Comparison of ENCODE assay signal across 8 mouse cellular contexts in the genomic region with DNA sequence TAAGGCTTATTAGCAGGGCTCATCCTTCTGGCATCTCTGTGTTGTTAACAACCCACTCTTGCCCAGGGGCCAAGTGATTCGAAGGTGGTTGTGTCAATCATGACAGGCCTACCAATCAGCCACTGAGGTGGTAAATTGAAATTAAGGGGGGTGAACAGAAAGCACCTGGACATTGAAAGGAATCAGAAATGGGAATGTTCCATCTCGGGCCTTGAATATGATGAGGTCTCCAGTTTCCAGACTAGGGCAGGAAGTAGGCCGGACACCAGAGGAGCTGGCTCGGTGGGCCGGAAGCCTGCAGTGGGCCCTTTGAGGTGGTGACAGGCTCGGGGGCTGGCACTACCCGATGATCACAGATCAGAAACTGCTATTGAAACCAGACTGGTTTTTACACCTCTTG. TPM values are rescaled to one million over a fixed set of nuclear protein-coding genes. Genes with fewer than 3 reads are reported as not detected.
DNase-seq lines count a peak whose midpoint lies in the region; ATAC-seq lines count a peak whose summit lies in the region.

No protein-coding gene starts in this region.

- peaks cover 34% of the 10 kb centered on the region for H3K4me1 ChIP-seq in stomach, embryonic 16.5 days (ENCODE audit: control insufficient read depth, insufficient read depth, low read length)

- no peak overlapping the region for H3K4me3 ChIP-seq in stomach, embryonic 16.5 days (replicated peaks; ENCODE audit: low read length)

- 79% methylated on average over 7 of the region's 7 CpGs for WGBS in stomach, embryonic 16.5 days

- DNase-seq in adrenal gland, postnatal 14 days, result peak; percentile 69
- DNase-seq in adrenal gland, adult 18-20 months (ENCODE audit: low spot score in 2 of 2), result no peak
- DNase-seq in right cerebral cortex, adult 2 months (ENCODE audit: low spot score in 2 of 2), result peak; percentile 69 to 74
- DNase-seq in right cerebral cortex, postnatal 25 days, result no peak
- peak; percentile 69 to 73 for DNase-seq in heart, postnatal 10 days
- DNase-seq in layer of hippocampus, adult 9-11 months, result peak; percentile 80

- H3K9ac ChIP-seq in stomach, embryonic 16.5 days (ENCODE audit: low read length), result no peak overlapping the region

- no peak for ATAC-seq in stomach, embryonic 16.5 days (ENCODE audit: insufficient read depth, low FRiP score)
- no peak for ATAC-seq in frontal cortex, adult (ENCODE audit: low TSS enrichment)

- intact Hi-C loops in heart, postnatal 10 days (cut with DNase I), result no loop called here

- H3K27me3 ChIP-seq in stomach, embryonic 16.5 days (ENCODE audit: control insufficient read depth, insufficient read depth, low read length), result no peaks in the 10 kb centered on the region

- H3K27ac ChIP-seq in stomach, embryonic 16.5 days (ENCODE audit: low read length), result no peak overlapping the region

- H3K36me3 ChIP-seq in stomach, embryonic 16.5 days (ENCODE audit: control insufficient read depth, insufficient read depth, low read length), result no peaks in the 10 kb centered on the region

- peak overlapping the region; percentile 69 for H3K4me2 ChIP-seq in stomach, embryonic 16.5 days (ENCODE audit: low read depth, low read length)

- H3K9me3 ChIP-seq in stomach, embryonic 16.5 days (replicated peaks; ENCODE audit: control insufficient read depth, low read length), result no peaks in the 10 kb centered on the region

RNA-seq across cellular contexts. Expression of gene C1qtnf6, which starts 3.2 kb away (rescaled TPM):
- total RNA-seq in adrenal gland, postnatal 14 days (2021), result 53.4 and 69.2 TPM in 2 replicates
- total RNA-seq in adrenal gland, adult 18-20 months (2021), result 10 to 100 TPM; 14.1 to 15.0 TPM
- total RNA-seq in heart, postnatal 10 days (2021), result 10 to 100 TPM; 89.5 to 98.7 TPM
- polyA plus RNA-seq in stomach, embryonic 16.5 days (2015; fragmentation: Nextera tagmentation; extraction: Ambion mirVana), result 31.3 and 35.6 TPM in 2 replicates

RNA-seq across cellular contexts. Expression of gene Sstr3, which starts 16.5 kb away (rescaled TPM):
- 0.56 and 0.98 TPM in 2 replicates for total RNA-seq in adrenal gland, postnatal 14 days (2021)
- 1 to 10 TPM in 1 of 2 experiments, under 1 TPM in 1; 0.45 to 1.2 TPM for total RNA-seq in adrenal gland, adult 18-20 months (2021)
- total RNA-seq in heart, postnatal 10 days (2021), result under 1 TPM in 1 of 2 experiments, not detected in 1; 0.20 TPM
- polyA plus RNA-seq in stomach, embryonic 16.5 days (2015; fragmentation: Nextera tagmentation; extraction: Ambion mirVana), result 0.12 and 0.39 TPM in 2 replicates

RNA-seq across cellular contexts. Expression of gene Il2rb, which starts 32.9 kb away (rescaled TPM):
- 0.41 and 4.2 TPM in 2 replicates for total RNA-seq in adrenal gland, postnatal 14 days (2021)
- 1 to 10 TPM; 1.1 to 2.5 TPM for total RNA-seq in adrenal gland, adult 18-20 months (2021)
- total RNA-seq in heart, postnatal 10 days (2021), result under 1 TPM; 0.20 to 0.26 TPM
- 0.75 and 0.92 TPM in 2 replicates for polyA plus RNA-seq in stomach, embryonic 16.5 days (2015; fragmentation: Nextera tagmentation; extraction: Ambion mirVana)

RNA-seq across cellular contexts. Expression of gene Rac2, which starts 44.6 kb away (rescaled TPM):
- 9.0 and 44.5 TPM in 2 replicates for total RNA-seq in adrenal gland, postnatal 14 days (2021)
- 1 to 10 TPM; 4.2 to 8.9 TPM for total RNA-seq in adrenal gland, adult 18-20 months (2021)
- total RNA-seq in heart, postnatal 10 days (2021), result 1 to 10 TPM; 4.6 to 4.7 TPM
- polyA plus RNA-seq in stomach, embryonic 16.5 days (2015; fragmentation: Nextera tagmentation; extraction: Ambion mirVana), result 21.1 and 26.2 TPM in 2 replicates

RNA-seq across cellular contexts. Expression of gene Tmprss6, which starts 59.5 kb away (rescaled TPM):
- 2.9 and 37.6 TPM in 2 replicates for total RNA-seq in adrenal gland, postnatal 14 days (2021)
- 1 to 10 TPM in 1 of 2 experiments, under 1 TPM in 1; 0.54 to 2.4 TPM for total RNA-seq in adrenal gland, adult 18-20 months (2021)
- total RNA-seq in heart, postnatal 10 days (2021), result under 1 TPM; 0.10 to 0.45 TPM
- 1.8 TPM in 2 replicates for polyA plus RNA-seq in stomach, embryonic 16.5 days (2015; fragmentation: Nextera tagmentation; extraction: Ambion mirVana)

Comparison
In these comparisons a context has a peak if more than half of its experiments do, and no peak if none do; other contexts are left out.
1. DNase-seq: peak in adrenal gland, postnatal 14 days (single experiment), right cerebral cortex, adult 2 months (2 of 2), heart, postnatal 10 days (2 of 2) and layer of hippocampus, adult 9-11 months (single experiment); none in adrenal gland, adult 18-20 months (0 of 2) and right cerebral cortex, postnatal 25 days (single experiment).